Mouse (Mus musculus): ENCODE data around the gene Gpr137. TPM values are rescaled to one million over a fixed set of nuclear protein-coding genes. Genes with fewer than 3 reads are reported as not detected.
A peak's percentile ranks its signal among the peaks of the same experiment; 100 is the strongest.
"Not testable (repeated sequence)": the region's sequence is repeated elsewhere in the genome, so short reads cannot be mapped to it uniquely, and the experiment has no call there.

The Gpr137 gene
- 21.0 and 23.7 TPM in 2 replicates for polyA plus RNA-seq (2016; fragmentation: Nextera tagmentation; extraction: Ambion mirVana)

GRCm38 (mm10) chr19:6942249-6942691 is at the start of gene Gpr137:
Gene Gpr137 (minus strand): TSS chr19:6942480.
- Histone ChIP-seq H3K4me2 (peak within 1 kb of the TSS; percentile 98), H3K27me3 (replicated peaks) (peaks cover 9% of the 10 kb centered on the region), H3K9me3 (replicated peaks) (no peaks in the 10 kb centered on the region), H3K27ac (ENCODE audit: poor library complexity, severe bottlenecking) (peak within 1 kb of the TSS; percentile 93), H3K9ac (peak within 1 kb of the TSS; percentile 89), H3K36me3 (peaks cover 15% of the 10 kb centered on the region), H3K4me3 (peak within 1 kb of the TSS; percentile 80), H3K4me1 (replicated peaks) (peaks cover 23% of the 10 kb centered on the region)
- ATAC-seq (ENCODE audit: insufficient number of reproducible peaks, low FRiP score), result peak; percentile 92
- WGBS, result 0% methylated on average over 27 of the region's 27 CpGs

- peak overlapping the region; percentile 93; the same call in 1 of the 2 replicates for H3K4me2 ChIP-seq
- not testable (repeated sequence) for ATAC-seq (ENCODE audit: insufficient number of reproducible peaks, low FRiP score)
Observed at GRCm38 (mm10) chr19:6991166-6991565, 48.9 kb upstream of the Gpr137 start.

GRCm38 (mm10) chr19:6990712-6991111 is 48.4 kb upstream of the Gpr137 start:
- H3K27ac ChIP-seq (ENCODE audit: poor library complexity, severe bottlenecking), result no peak overlapping the region
- H3K4me3 ChIP-seq, result no peak overlapping the region
- H3K4me1 ChIP-seq (replicated peaks), result peaks cover 51% of the 10 kb centered on the region
- 79% methylated on average over 6 of the region's 6 CpGs for WGBS
- H3K4me2 ChIP-seq, result no peak overlapping the region
- H3K27me3 ChIP-seq (replicated peaks), result no peaks in the 10 kb centered on the region
- no peak overlapping the region for H3K9ac ChIP-seq
- H3K9me3 ChIP-seq (replicated peaks), result no peaks in the 10 kb centered on the region
- no peak for ATAC-seq (ENCODE audit: insufficient number of reproducible peaks, low FRiP score)
- H3K36me3 ChIP-seq, result peaks cover 5% of the 10 kb centered on the region

More at GRCm38 (mm10) chr19:6991166-6991565, 48.9 kb upstream of the Gpr137 start:
- not testable (repeated sequence) for H3K27me3 ChIP-seq (replicated peaks); H3K27ac ChIP-seq (ENCODE audit: poor library complexity, severe bottlenecking); H3K9ac ChIP-seq; H3K36me3 ChIP-seq; H3K4me3 ChIP-seq; H3K9me3 ChIP-seq (replicated peaks)
- peaks cover 47% of the 10 kb centered on the region for H3K4me1 ChIP-seq (replicated peaks)
- 85% methylated on average over 6 of the region's 6 CpGs for WGBS

GRCm38 (mm10) chr19:6989251-6989650 is 47.0 kb upstream of the Gpr137 start:
- 87% methylated on average over 8 of the region's 8 CpGs for WGBS
- H3K4me2 ChIP-seq, result no peak overlapping the region
- ATAC-seq (ENCODE audit: insufficient number of reproducible peaks, low FRiP score), result no peak
- H3K9me3 ChIP-seq (replicated peaks), result no peaks in the 10 kb centered on the region
- peaks cover 42% of the 10 kb centered on the region for H3K4me1 ChIP-seq (replicated peaks)
- H3K27ac ChIP-seq (ENCODE audit: poor library complexity, severe bottlenecking), result no peak overlapping the region
- 0 out of 2 replicates have a peak overlapping the region, but pooled peaks have one; percentile 0 for H3K9ac ChIP-seq
- H3K36me3 ChIP-seq, result peaks cover 17% of the 10 kb centered on the region
- H3K4me3 ChIP-seq, result no peak overlapping the region
- no peaks in the 10 kb centered on the region for H3K27me3 ChIP-seq (replicated peaks)

GRCm38 (mm10) chr19:6987904-6988285 is 45.6 kb upstream of the Gpr137 start:
- no peak; the same call in 1 of the 2 replicates for ATAC-seq (ENCODE audit: insufficient number of reproducible peaks, low FRiP score)
- H3K36me3 ChIP-seq, result peaks cover 30% of the 10 kb centered on the region
- no peaks in the 10 kb centered on the region for H3K9me3 ChIP-seq (replicated peaks)
- H3K27ac ChIP-seq (ENCODE audit: poor library complexity, severe bottlenecking), result peak overlapping the region; percentile 99
- 5% methylated on average over 8 of the region's 8 CpGs for WGBS
- peak overlapping the region; percentile 87 for H3K4me3 ChIP-seq
- H3K4me2 ChIP-seq, result peak overlapping the region; percentile 74
- peak overlapping the region; percentile 97 for H3K9ac ChIP-seq
- no peaks in the 10 kb centered on the region for H3K27me3 ChIP-seq (replicated peaks)
- H3K4me1 ChIP-seq (replicated peaks), result peaks cover 33% of the 10 kb centered on the region

DNA sequence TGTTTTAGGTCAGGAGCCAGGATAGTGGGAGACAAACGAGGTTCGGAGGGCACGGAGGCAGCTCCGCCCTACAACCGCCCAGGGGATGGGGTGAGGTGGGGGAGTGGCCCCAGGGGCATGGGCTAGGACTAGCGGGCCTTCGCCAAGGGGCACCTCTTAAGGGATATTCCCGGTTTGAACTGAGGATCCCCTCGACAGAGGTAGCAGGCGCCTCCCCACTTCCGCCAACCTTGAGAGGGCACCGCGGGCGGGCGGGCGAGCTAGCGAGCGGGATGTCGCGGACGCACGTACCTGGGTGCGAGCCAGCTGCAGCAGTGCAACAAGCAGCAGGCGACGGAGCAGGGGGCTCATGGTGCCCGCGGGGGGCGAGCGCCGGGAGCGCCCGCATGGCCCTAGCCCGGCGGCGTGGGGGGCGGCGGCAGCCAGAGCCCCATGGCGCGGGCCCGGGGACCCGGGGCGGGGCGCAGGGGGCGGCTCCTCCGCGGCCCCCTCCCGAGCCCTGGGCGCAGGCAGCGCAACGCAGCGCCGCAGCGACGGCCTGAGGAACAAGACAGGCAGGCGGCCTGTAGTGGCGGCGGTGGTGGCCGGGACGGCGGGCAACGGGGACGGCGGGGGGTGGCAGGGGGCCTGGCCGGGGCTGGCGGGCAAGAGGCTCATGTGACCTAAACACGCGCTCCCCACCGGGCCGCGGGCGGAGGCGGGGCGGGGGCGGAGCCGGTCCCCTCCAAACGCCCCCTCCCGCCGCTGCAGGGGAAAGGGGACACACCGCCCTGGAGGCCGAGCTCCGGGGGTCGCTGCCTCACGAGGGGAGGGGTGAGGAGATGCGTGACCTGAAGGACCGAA is 45.0 kb upstream of the Gpr137 start, which contains the start of gene Vegfb:
Gene Vegfb, minus strand, starts transcription at position 591 of the 843 bp plus-strand sequence.
- H3K27me3 ChIP-seq (replicated peaks), result no peaks in the 10 kb centered on the region
- WGBS, result under 1% methylated on average over 81 of the region's 85 CpGs
- peaks cover 36% of the 10 kb centered on the region for H3K36me3 ChIP-seq
- H3K4me1 ChIP-seq (replicated peaks), result peaks cover 31% of the 10 kb centered on the region
- no peaks in the 10 kb centered on the region for H3K9me3 ChIP-seq (replicated peaks)
- H3K4me2 ChIP-seq, result peak within 1 kb of the TSS; percentile 74
- H3K4me3 ChIP-seq, result peak within 1 kb of the TSS; percentile 87
- H3K27ac ChIP-seq (ENCODE audit: poor library complexity, severe bottlenecking), result peak within 1 kb of the TSS; percentile 99
- peak within 1 kb of the TSS; percentile 97 for H3K9ac ChIP-seq
- peak; percentile 61 for ATAC-seq (ENCODE audit: insufficient number of reproducible peaks, low FRiP score)

- Histone ChIP-seq H3K4me3 (peak overlapping the region; percentile 87), H3K27ac (ENCODE audit: poor library complexity, severe bottlenecking) (peak overlapping the region; percentile 99; the same call in 1 of the 2 replicates), H3K9ac (peak overlapping the region; percentile 97), H3K27me3 (replicated peaks) (no peaks in the 10 kb centered on the region), H3K4me2 (peak overlapping the region; percentile 74), H3K9me3 (replicated peaks) (no peaks in the 10 kb centered on the region), H3K4me1 (replicated peaks) (peaks cover 30% of the 10 kb centered on the region), H3K36me3 (peaks cover 44% of the 10 kb centered on the region)
- 68% methylated on average over 10 of the region's 10 CpGs for WGBS
- ATAC-seq (ENCODE audit: insufficient number of reproducible peaks, low FRiP score), result no peak
Observed at GRCm38 (mm10) chr19:6985951-6986708, 43.9 kb upstream of the Gpr137 start.

GRCm38 (mm10) chr19:6985300-6985699 is 43.0 kb upstream of the Gpr137 start:
- H3K4me1 ChIP-seq (replicated peaks), result peaks cover 34% of the 10 kb centered on the region
- H3K27me3 ChIP-seq (replicated peaks), result no peaks in the 10 kb centered on the region
- no peaks in the 10 kb centered on the region for H3K9me3 ChIP-seq (replicated peaks)
- no peak overlapping the region for H3K4me2 ChIP-seq
- no peak overlapping the region for H3K27ac ChIP-seq (ENCODE audit: poor library complexity, severe bottlenecking)
- peaks cover 44% of the 10 kb centered on the region for H3K36me3 ChIP-seq
- 84% methylated on average over 19 of the region's 19 CpGs for WGBS
- no peak overlapping the region for H3K4me3 ChIP-seq
- ATAC-seq (ENCODE audit: insufficient number of reproducible peaks, low FRiP score), result no peak
- H3K9ac ChIP-seq, result no peak overlapping the region

DNA sequence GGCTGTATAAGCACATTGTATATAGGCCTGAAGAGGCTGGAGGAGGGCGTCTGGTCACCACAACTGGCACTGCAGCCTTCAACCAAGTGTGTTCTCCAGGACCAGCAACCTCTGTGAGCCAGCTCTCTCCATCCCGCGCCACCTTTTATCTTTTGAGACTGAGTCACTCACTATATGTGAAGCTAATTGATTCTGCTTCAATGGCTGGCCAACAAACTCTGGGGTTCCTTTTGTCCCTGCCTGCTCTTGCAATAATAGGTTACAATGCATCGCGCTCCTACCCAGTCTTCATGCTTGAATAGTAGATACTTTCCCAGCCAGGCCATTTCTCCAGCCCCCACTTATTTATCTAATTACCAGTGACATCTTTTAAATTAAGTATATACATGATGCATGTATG is 41.3 kb upstream of the Gpr137 start:
- Histone ChIP-seq H3K4me2 (no peak overlapping the region), H3K4me3 (no peak overlapping the region)
- 93% methylated on average over 5 of the region's 5 CpGs for WGBS

DNA sequence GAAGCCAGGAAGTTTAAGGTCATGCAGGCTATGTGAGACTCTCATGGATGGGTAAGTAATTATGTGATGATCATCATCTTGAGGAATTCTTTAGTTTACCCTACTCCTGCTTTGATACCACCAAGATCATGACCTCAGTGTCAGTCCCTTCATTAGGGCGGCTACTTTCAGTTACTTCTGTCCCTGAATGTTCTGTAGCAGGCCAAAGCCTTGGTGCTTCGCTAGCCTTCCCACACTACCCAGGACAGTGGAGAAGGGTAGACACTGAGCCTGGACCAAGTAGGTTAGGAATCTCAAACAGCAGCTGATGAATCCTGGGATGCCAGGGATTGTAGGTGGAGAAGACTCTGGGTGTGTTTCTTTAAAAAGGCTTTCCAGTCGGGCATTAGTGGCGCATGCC is 39.2 kb upstream of the Gpr137 start:
- peaks cover 67% of the 10 kb centered on the region for H3K36me3 ChIP-seq
- no peaks in the 10 kb centered on the region for H3K27me3 ChIP-seq (replicated peaks)
- no peak for ATAC-seq (ENCODE audit: insufficient number of reproducible peaks, low FRiP score)
- H3K4me2 ChIP-seq, result peak overlapping the region; percentile 83; the same call in 1 of the 2 replicates
- peak overlapping the region; percentile 95; the same call in 1 of the 2 replicates for H3K27ac ChIP-seq (ENCODE audit: poor library complexity, severe bottlenecking)
- H3K9ac ChIP-seq, result peak overlapping the region; percentile 78; the same call in 1 of the 2 replicates
- peaks cover 48% of the 10 kb centered on the region for H3K4me1 ChIP-seq (replicated peaks)
- peak overlapping the region; percentile 69; the same call in 1 of the 2 replicates for H3K4me3 ChIP-seq
- H3K9me3 ChIP-seq (replicated peaks), result no peaks in the 10 kb centered on the region
- 87% methylated on average over 4 of the region's 4 CpGs for WGBS

More for the DNA sequence above, 41.3 kb upstream of the Gpr137 start:
- Histone ChIP-seq H3K27ac (ENCODE audit: poor library complexity, severe bottlenecking) (no peak overlapping the region), H3K9me3 (replicated peaks) (no peaks in the 10 kb centered on the region), H3K4me1 (replicated peaks) (peaks cover 40% of the 10 kb centered on the region), H3K9ac (no peak overlapping the region), H3K36me3 (peaks cover 47% of the 10 kb centered on the region), H3K27me3 (replicated peaks) (no peaks in the 10 kb centered on the region)
- ATAC-seq (ENCODE audit: insufficient number of reproducible peaks, low FRiP score), result no peak

Measured in heart, embryonic 12.5 days (tissue).